Mouse (Mus musculus) limb, embryonic 11.5 days (tissue): ENCODE data around the gene Ncam1. TPM values are rescaled to one million over a fixed set of nuclear protein-coding genes. Genes with fewer than 3 reads are reported as not detected.

ENCODE experiments used
- ATAC-seq: fragments of 200-750 bp; cut with Nextera tagmentation; 2 replicates; pipeline ENCODE4 v1.8.0; 2017; ENCODE audit warnings: low read depth; ENCODE audit not compliant: insufficient number of reproducible peaks, low FRiP score, low TSS enrichment
- DNase-seq: peaks from one replicate; pipeline ENCODE4 v3.0.0-alpha.2; 2015; ENCODE audit warnings: low spot score
- H3K27ac ChIP-seq: fragments of 300-500 bp; sonication (generic); replicated peaks from 2 replicates; pipeline ENCODE4 v1.5.1; 2014; ENCODE audit warnings: low read depth, mild to moderate bottlenecking, low read length
- H3K27me3 ChIP-seq: fragments of 300-500 bp; sonication (generic); 2 replicates; pipeline ENCODE4 v1.6.1; 2014; ENCODE audit warnings: mild to moderate bottlenecking, low read length, mixed read lengths; ENCODE audit not compliant: control insufficient read depth, insufficient read depth
- H3K36me3 ChIP-seq: fragments of 300-500 bp; sonication (generic); 2 replicates; pipeline ENCODE4 v1.6.1; 2014; ENCODE audit warnings: mild to moderate bottlenecking, low read length, moderate library complexity, mixed read lengths; ENCODE audit not compliant: control insufficient read depth, insufficient read depth
- H3K4me1 ChIP-seq: fragments of 300-500 bp; sonication (generic); 2 replicates; pipeline ENCODE4 v1.6.1; 2014; ENCODE audit warnings: low read length, mixed read lengths; ENCODE audit not compliant: control insufficient read depth, insufficient read depth
- H3K4me2 ChIP-seq: fragments of 300-500 bp; sonication (generic); 2 replicates; pipeline ENCODE4 v1.6.1; 2014; ENCODE audit warnings: low read depth, mild to moderate bottlenecking, moderate library complexity; ENCODE audit not compliant: severe bottlenecking
- H3K4me3 ChIP-seq: fragments of 300-500 bp; sonication (generic); 2 replicates; pipeline ENCODE4 v1.5.1; 2014; ENCODE audit warnings: low read depth, low read length
- H3K9ac ChIP-seq: fragments of 300-500 bp; sonication (generic); 2 replicates; pipeline ENCODE4 v1.6.1; 2014; ENCODE audit warnings: mild to moderate bottlenecking, low read length
- H3K9me3 ChIP-seq: fragments of 300-500 bp; sonication (generic); 2 replicates; pipeline ENCODE4 v1.6.1; 2016; ENCODE audit warnings: low read length; ENCODE audit not compliant: control insufficient read depth
- WGBS: fragments of 180-500 bp; shearing (Covaris S2); extraction: QIAGEN DNeasy Blood & Tissue Kit; methylation state at CpG from one replicate; pipeline ENCODE4 v1.1.7; 2014; 5-methylcytosine and 5-hydroxymethylcytosine counted together
- polyA plus RNA-seq: library from polyadenylated mRNA; unstranded; fragments of >200 nt; fragmentation: Nextera tagmentation; extraction: Ambion mirVana; gene quantifications from 2 replicates; pipeline ENCODE4 v1.2.1, GENCODE M21; 2014

The Ncam1 gene
- polyA plus RNA-seq, 1 experiment from 2014 or later: 34.2 TPM

DNA sequence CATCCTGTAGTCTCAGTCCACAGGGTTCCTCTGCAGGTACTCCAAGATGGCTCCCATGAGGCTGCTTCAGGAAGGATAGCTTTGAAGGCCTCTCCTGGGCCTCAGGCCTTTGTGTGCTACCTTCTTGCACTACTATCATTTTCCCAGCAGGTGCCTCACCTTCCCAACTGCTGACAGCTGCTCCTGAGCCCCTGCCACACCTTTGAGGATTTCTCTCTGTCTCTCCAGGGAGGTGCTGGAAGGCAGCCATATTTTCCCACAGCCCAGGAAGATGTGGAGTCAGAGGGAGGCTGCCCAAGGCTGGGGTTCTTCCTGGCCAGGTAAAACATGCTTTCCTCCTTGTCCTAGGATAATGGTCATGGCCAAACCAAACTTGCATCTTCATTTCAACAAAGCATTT lies 83.6 kb downstream of the Ncam1 start:
- Histone ChIP-seq H3K27ac (no peak overlapping the region), H3K27me3 (no peaks in the 10 kb centered on the region), H3K4me1 (no peaks in the 10 kb centered on the region), H3K36me3 (no peaks in the 10 kb centered on the region), H3K4me2 (no peak overlapping the region), H3K9me3 (no peaks in the 10 kb centered on the region), H3K4me3 (no peak overlapping the region), H3K9ac (no peak overlapping the region)
- DNase-seq (no peak), ATAC-seq (no peak)

DNA sequence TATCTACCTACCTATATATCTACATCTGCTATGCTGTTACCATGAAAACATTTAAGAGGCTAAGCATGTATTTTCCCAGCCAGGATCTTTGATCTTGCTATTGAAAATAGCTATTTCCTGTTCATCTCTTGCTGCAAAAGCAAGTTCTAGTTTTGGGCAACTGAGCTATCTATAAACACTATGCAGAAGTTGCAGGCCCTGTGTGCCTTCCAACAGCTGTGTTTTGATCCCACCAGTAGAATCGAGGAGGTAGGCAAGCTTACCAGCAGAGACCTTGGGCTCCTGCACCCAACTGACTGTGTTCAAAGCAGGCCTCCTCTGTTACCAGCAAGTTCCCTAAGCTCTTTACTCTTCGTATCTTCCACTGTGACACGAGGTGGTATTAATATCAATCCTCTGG lies 84.6 kb downstream of the Ncam1 start:
- Histone ChIP-seq H3K4me1 (no peaks in the 10 kb centered on the region), H3K36me3 (no peaks in the 10 kb centered on the region), H3K27me3 (no peaks in the 10 kb centered on the region), H3K4me2 (no peak overlapping the region), H3K9me3 (no peaks in the 10 kb centered on the region), H3K4me3 (no peak overlapping the region), H3K27ac (no peak overlapping the region), H3K9ac (no peak overlapping the region)
- DNase-seq (no peak), ATAC-seq (no peak)
- 83% methylated on average over 3 of the region's 3 CpGs for WGBS

DNA sequence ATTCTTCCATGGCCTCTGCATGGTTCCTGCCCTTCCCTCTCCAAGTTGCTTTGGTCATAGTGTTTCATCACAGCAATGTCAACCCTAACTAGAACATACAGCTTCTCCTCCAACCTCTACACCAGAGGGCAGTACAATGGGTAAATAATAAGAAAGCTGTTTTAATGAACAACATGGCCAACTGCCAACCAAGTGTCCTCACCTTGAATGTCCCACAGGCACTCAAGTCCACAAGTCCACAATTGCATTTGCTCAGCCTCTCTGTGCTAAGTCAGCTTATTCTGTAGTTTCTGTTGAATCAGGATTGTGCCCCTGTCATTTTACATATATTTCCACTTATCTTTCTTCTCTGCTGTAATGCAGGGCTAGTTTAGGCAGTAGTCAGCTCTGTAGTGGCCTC lies 91.1 kb downstream of the Ncam1 start:
- H3K9me3 ChIP-seq: no peaks in the 10 kb centered on the region

DNA sequence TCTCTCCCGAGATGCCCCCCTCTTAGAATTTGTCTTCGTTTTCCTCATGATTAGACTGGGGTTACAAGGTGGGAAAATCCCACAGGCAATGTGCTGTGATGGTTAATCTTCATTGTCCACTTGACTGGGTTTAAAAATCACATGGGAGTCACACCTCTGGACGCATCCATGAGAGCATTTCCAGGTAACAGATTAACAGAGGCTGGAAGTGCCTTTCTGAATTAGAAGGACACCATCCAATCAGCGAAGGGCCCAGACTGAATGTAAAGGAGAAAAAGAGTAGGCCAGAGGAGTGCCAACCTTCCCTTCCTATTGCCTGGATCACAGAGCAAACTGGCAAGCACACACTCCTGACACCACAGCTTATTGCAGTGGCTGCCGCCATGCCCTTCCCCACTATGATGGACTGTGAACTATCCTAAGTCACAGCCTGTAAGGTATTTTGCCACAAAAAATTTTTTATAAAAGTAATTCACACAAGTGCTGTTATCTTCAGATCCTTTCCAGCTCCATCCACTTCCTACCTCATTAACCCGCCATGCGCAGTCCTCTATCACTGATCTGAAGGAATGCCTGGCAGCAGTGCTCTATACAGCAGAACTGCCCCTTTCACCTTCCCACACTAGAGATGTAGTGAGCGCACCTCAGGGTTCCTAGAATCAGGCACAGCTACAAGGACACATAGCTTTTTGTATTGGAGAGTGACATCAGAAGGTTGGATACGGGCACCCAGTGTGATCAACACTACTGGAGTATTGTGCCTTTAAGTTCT lies 94.3 kb downstream of the Ncam1 start:
- Histone ChIP-seq H3K27ac (no peak overlapping the region), H3K4me3 (no peak overlapping the region), H3K36me3 (no peaks in the 10 kb centered on the region), H3K9ac (no peak overlapping the region), H3K4me2 (no peak overlapping the region), H3K4me1 (no peaks in the 10 kb centered on the region), H3K9me3 (no peaks in the 10 kb centered on the region), H3K27me3 (no peaks in the 10 kb centered on the region)
- WGBS: 86% methylated on average over 9 of the region's 9 CpGs
- ATAC-seq: no peak
- no peak for DNase-seq

More for the DNA sequence above, 91.1 kb downstream of the Ncam1 start:
- H3K4me1 ChIP-seq: no peaks in the 10 kb centered on the region
- no peak for ATAC-seq
- H3K36me3 ChIP-seq: no peaks in the 10 kb centered on the region
- no peaks in the 10 kb centered on the region for H3K27me3 ChIP-seq
- H3K4me3 ChIP-seq: no peak overlapping the region
- no peak for DNase-seq
- H3K4me2 ChIP-seq: no peak overlapping the region
- no peak overlapping the region for H3K27ac ChIP-seq
- no peak overlapping the region for H3K9ac ChIP-seq

DNA sequence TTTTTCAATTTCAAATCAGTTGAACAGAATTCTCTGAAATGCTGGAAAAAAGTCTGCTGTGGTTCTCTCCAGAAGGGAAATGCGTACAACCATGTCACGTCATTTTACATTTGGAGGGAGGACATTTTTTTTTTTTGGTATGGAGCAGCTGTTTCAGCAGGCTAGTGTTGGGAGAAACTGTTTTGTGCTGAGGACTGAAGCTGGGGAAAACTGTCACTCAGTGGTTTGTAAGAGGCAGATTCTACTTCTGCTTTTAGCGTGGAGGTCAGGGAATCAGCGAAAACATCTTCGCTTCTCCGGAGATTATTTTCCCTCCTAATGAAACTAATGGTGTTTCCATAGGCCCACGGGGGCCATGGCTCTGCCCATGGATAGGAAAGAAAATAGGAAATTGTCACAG lies 103.4 kb downstream of the Ncam1 start:
- Histone ChIP-seq H3K36me3 (no peaks in the 10 kb centered on the region), H3K27me3 (no peaks in the 10 kb centered on the region), H3K4me2 (no peak overlapping the region), H3K9me3 (no peaks in the 10 kb centered on the region), H3K4me3 (no peak overlapping the region), H3K27ac (no peak overlapping the region), H3K9ac (no peak overlapping the region), H3K4me1 (no peaks in the 10 kb centered on the region)
- no peak for ATAC-seq
- no peak for DNase-seq
- 90% methylated on average over 7 of the region's 7 CpGs for WGBS

DNA sequence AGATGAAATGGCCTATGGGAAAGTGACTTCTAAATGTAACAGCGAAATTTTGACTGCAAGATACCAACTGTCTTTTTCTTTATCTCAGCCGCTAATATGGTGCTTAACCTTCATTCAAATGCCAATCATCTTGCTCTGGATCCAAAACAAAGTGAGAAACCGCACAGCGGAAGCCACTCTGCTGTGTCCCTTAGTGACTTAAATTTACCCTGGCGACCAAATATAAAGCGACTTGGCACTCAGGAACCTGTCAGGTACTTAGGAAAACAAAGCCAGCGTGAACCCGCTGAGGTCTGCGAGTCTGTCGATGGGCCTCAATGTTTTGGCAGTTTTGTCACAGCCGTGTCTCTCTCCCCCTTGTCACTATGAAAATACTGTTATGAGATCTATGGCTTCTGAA lies 105.9 kb downstream of the Ncam1 start:
- no peak overlapping the region for H3K4me3 ChIP-seq
- no peaks in the 10 kb centered on the region for H3K27me3 ChIP-seq
- WGBS: 86% methylated on average over 11 of the region's 11 CpGs
- no peak overlapping the region for H3K27ac ChIP-seq
- ATAC-seq (no peak), DNase-seq (no peak)
- no peak overlapping the region for H3K9ac ChIP-seq
- no peaks in the 10 kb centered on the region for H3K36me3 ChIP-seq
- no peaks in the 10 kb centered on the region for H3K9me3 ChIP-seq
- H3K4me2 ChIP-seq: no peak overlapping the region
- H3K4me1 ChIP-seq: no peaks in the 10 kb centered on the region

DNA sequence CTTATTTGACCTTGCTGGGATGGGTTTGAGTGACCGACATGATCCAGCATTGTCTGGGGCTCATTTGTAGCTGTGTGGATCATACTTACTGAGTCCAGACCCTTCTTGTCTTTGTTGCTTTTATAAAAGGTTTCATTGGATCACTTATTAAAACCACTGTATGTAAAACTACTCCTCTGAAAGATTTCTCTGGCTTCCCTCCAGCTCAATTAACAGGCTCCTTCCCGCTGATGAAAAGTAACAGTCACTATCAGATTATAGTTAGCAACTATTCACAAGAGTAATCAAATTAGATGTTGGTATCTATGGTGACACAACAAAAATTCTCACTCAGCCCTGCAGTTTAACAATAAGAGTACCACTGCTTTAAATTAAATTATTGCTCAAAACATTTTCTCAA lies 107.4 kb downstream of the Ncam1 start:
- Histone ChIP-seq H3K36me3 (no peaks in the 10 kb centered on the region), H3K4me2 (no peak overlapping the region), H3K27ac (no peak overlapping the region), H3K4me3 (no peak overlapping the region), H3K4me1 (no peaks in the 10 kb centered on the region), H3K27me3 (no peaks in the 10 kb centered on the region), H3K9me3 (no peaks in the 10 kb centered on the region), H3K9ac (no peak overlapping the region)
- ATAC-seq (no peak), DNase-seq (no peak)
- 79% methylated on average over 2 of the region's 2 CpGs for WGBS

DNA sequence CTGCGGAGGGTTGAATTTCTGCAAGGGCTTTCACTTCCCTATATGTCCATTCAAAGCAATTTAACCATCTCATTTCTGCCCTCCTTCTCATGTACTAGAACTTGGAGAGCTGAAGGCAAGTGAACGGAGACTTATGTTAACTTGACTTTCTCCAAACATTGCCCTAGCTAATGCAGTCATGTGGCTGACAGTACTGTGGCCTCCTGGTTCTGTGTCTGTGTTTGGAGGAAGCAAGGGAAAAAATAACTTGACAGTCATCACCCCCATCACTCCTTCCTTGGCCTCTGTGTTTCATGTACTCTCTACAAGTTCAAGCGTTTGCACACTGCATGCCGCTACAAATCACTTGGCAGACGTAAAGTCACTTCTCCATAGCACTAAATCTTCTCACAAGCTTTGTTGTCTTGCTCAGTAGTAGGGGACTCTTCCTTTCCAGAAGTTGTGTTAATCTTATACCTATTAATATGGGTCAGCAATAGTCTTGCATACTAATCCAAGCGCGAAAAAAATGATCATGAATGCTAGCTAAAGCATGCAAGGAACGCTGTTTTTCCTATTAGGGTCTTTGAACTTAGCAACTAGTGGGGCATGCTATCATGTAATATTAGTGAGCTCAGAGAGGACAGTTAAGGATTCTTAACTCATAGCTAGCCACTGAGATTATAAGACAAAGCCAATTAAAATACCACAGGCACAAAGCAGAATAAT lies 115.0 kb downstream of the Ncam1 start:
- Histone ChIP-seq H3K9me3 (no peaks in the 10 kb centered on the region), H3K4me3 (no peak overlapping the region), H3K27me3 (no peaks in the 10 kb centered on the region), H3K36me3 (no peaks in the 10 kb centered on the region), H3K9ac (no peak overlapping the region), H3K4me2 (no peak overlapping the region), H3K4me1 (peaks cover 8% of the 10 kb centered on the region), H3K27ac (no peak overlapping the region)
- 82% methylated on average over 8 of the region's 8 CpGs for WGBS
- DNase-seq (no peak), ATAC-seq (no peak)
